Comparison of ENCODE assay signal across 8 mouse cellular contexts in the genomic region with DNA sequence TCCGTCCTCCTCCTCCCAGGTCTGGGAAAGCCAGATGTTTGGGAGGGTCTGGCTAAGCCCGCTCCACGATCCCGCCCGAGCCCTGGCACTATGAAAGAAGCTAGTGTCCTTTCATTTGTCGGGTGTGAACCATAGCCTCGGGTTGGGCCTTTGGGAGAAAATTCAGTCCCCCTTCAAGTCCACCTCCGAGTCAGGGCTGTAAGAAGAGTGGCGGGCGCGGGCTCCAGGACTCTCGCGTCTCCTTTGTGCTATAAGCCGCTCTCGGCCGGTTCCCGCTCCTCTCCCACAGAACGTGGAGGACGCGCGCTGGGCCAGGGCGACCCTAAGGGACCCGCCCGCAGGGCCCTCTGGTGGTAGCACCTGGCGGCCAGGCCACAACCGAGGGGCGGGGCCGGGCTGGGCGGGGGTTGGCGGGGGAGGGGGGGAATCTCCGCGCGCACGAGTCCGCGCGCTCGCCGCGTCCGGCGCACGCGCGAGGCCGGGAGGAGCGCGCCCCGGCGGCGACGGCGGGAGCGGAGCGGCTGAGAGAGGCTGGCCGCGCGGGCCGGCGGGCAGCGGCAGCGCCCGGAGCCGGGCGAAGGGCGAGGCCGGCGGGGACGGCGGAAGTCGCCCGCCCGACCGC. TPM values are rescaled to one million over a fixed set of nuclear protein-coding genes. Genes with fewer than 3 reads are reported as not detected.
DNase-seq lines count a peak whose midpoint lies in the region; ATAC-seq lines count a peak whose summit lies in the region.

A gene (plus strand): TSS at position 485 of the 622 bp plus-strand sequence.

- peak; percentile 55 for ATAC-seq in inflammation-experienced regulatory T-cells, adult 6 months

- DNase-seq in adrenal gland, adult (ENCODE audit: inconsistent age in 2 of 2, low spot score in 1 of 2) = peak; percentile 82 to 94
- peak; percentile 93 for DNase-seq in embryo, embryonic 10.5 days (ENCODE audit: low spot score)
- peak; percentile 87 for DNase-seq in gastrocnemius, postnatal 14 days
- DNase-seq in left cerebral cortex, postnatal 25 days (ENCODE audit: low spot score in 2 of 2) = peak; percentile 61 to 70
- peak; percentile 93 for DNase-seq in mesoderm, embryonic 11.5 days (ENCODE audit: low read depth, low spot score)
- DNase-seq in right cerebral cortex, postnatal 25 days = peak; percentile 79
- peak; percentile 82 to 87 for DNase-seq in urinary bladder, postnatal 4 days (ENCODE audit: low spot score in 2 of 2)

- intact Hi-C loops in gastrocnemius, postnatal 14 days (cut with DNase I; ENCODE audit: low total_unique reads) = loop anchor here (5.0 kb wide), 2 partner anchors 77 to 187 kb away; no protein-coding TSS in a partner anchor
- intact Hi-C loops in left cerebral cortex, postnatal 25 days (cut with DNase I) = loop anchor here (5.0 kb wide), 3 partner anchors 178 to 593 kb away; no protein-coding TSS in a partner anchor

RNA-seq across cellular contexts. Expression of the gene that starts here (rescaled TPM):
- 100 to 1,000 TPM; 120 to 133 TPM for total RNA-seq in gastrocnemius, postnatal 14 days (2021)
- polyA plus RNA-seq in inflammation-experienced regulatory T-cells, adult 6 months (2017; shearing (Covaris generic)) = 10 to 100 TPM in 2 of 3 experiments, 1 to 10 TPM in 1; 9.0 to 14.0 (median 10.3) TPM
- total RNA-seq in left cerebral cortex, postnatal 25 days (2021) = 10 to 100 TPM; 85.9 to 93.5 TPM

Comparison
In these comparisons a context has a peak if more than half of its experiments do, and no peak if none do; other contexts are left out.
1. Peak in every context shown above with its lines: DNase-seq and ATAC-seq.